Mouse (Mus musculus) MEL (cell line): ENCODE data around the gene Cdpf1.

Experiments
- CHD1 ChIP-seq: IDR thresholded peaks from 2 replicates; pipeline ENCODE4 v1.6.1; 2012; ENCODE audit warnings: low read depth, mild to moderate bottlenecking, inconsistent platforms, low read length, improper control_type of control experiment
- KAT2A ChIP-seq: conservative IDR thresholded peaks from 2 replicates; pipeline ENCODE4 v1.6.1; 2012; ENCODE audit warnings: low read depth, low read length, improper control_type of control experiment, inconsistent platforms
- MYC ChIP-seq: IDR thresholded peaks from 2 replicates; pipeline ENCODE4 v1.6.1; 2011; ENCODE audit warnings: low read depth, mild to moderate bottlenecking, low read length, improper control_type of control experiment, moderate library complexity
- TBP ChIP-seq: IDR thresholded peaks from 2 replicates; pipeline ENCODE4 v1.8.0; 2011; ENCODE audit warnings: low read depth, low read length, improper control_type of control experiment

DNA sequence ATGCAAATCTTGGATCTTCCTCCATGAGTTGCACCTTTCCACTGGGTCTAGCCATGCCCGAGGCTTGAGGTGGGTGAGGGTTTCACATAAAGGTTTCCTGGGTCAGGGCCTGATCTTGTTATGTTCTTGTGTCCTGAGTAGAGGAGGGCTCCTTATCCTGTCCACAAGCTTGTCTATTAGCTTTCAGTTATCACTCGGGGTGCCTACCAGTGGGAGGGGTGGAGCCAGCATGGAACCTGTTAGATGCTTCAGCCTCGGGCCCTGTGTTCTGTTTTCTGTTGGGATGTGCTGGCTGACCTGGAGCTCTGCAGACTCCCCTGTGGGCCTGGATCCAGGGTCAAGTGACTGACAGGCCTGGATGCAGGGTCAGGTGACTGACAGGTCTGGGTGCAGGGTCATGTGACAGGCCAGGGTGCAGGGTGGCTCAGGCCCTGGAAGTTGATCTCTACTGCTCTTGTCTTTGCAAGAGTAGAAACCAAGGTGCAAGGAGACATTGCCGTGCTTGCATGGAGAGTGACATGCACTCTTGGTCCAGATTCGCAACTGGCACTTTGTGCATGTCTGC is 30.4 kb upstream of the Cdpf1 start:
- TF ChIP-seq KAT2A, result no peak
- no peak for TF ChIP-seq CHD1
- no peak for TF ChIP-seq MYC
- TF ChIP-seq TBP, result no peak
